Mouse (Mus musculus): ENCODE measurements around the gene Cdipt. TPM values are rescaled to one million over a fixed set of nuclear protein-coding genes. Genes with fewer than 3 reads are reported as not detected.
A peak's percentile ranks its signal among the peaks of the same experiment; 100 is the strongest.

Cdipt gene
- polyA plus RNA-seq, 1 experiment: 154 TPM

- H3K36me3 ChIP-seq (ENCODE audit: control insufficient read depth, insufficient read depth, low read length): peaks cover 13% of the 10 kb centered on the region
- peaks cover 5% of the 10 kb centered on the region; the same call in 1 of the 2 replicates for H3K27me3 ChIP-seq (ENCODE audit: control insufficient read depth, insufficient read depth, low read length)
- no peak overlapping the region for H3K27ac ChIP-seq (ENCODE audit: insufficient read depth, low read length)
- peak in 1 of 2 experiments; percentile 37 for DNase-seq (ENCODE audit: low read depth in 1 of 2, low spot score in 2 of 2)
- peaks cover 7% of the 10 kb centered on the region; the same call in 1 of the 2 replicates for H3K4me1 ChIP-seq (ENCODE audit: control insufficient read depth, insufficient read depth, insufficient read length)
- 71% methylated on average over 3 of the region's 3 CpGs for WGBS
- TF ChIP-seq POLR2A (IDR thresholded peaks at IDR 0.05; ENCODE audit: low read depth, low read length) (no peak), CTCF (IDR thresholded peaks at IDR 0.05; ENCODE audit: extremely low read depth, insufficient read depth, insufficient read length, insufficient replicate concordance) (peak; percentile 68; the same call in 1 of the 2 replicates)
- no peak overlapping the region for H3K4me3 ChIP-seq (ENCODE audit: extremely low read depth, insufficient read depth, insufficient read length)
These were observed 29.2 kb upstream of the Cdipt start for GRCm38 (mm10) chr7:126946530-126946929.

GRCm38 (mm10) chr7:126948626-126949025, 27.1 kb upstream of the Cdipt start:
- TF ChIP-seq CTCF (IDR thresholded peaks at IDR 0.05; ENCODE audit: extremely low read depth, insufficient read depth, insufficient read length, insufficient replicate concordance): no peak
- no peak for TF ChIP-seq POLR2A (IDR thresholded peaks at IDR 0.05; ENCODE audit: low read depth, low read length)
- Histone ChIP-seq H3K27ac (ENCODE audit: insufficient read depth, low read length) (no peak overlapping the region), H3K27me3 (ENCODE audit: control insufficient read depth, insufficient read depth, low read length) (peaks cover 7% of the 10 kb centered on the region; the same call in 1 of the 2 replicates), H3K36me3 (ENCODE audit: control insufficient read depth, insufficient read depth, low read length) (peaks cover 9% of the 10 kb centered on the region), H3K4me3 (ENCODE audit: extremely low read depth, insufficient read depth, insufficient read length) (no peak overlapping the region), H3K4me1 (ENCODE audit: control insufficient read depth, insufficient read depth, insufficient read length) (peaks cover 7% of the 10 kb centered on the region; the same call in 1 of the 2 replicates)
- no peak for DNase-seq (ENCODE audit: low read depth in 1 of 2, low spot score in 2 of 2)
- WGBS: 83% methylated on average over 10 of the region's 10 CpGs

- 5% methylated on average over 21 of the region's 21 CpGs for WGBS
- Histone ChIP-seq H3K27ac (ENCODE audit: insufficient read depth, low read length) (no peak within 1 kb of the TSS), H3K27me3 (ENCODE audit: control insufficient read depth, insufficient read depth, low read length) (peaks cover 7% of the 10 kb centered on the region; the same call in 1 of the 2 replicates)
These were observed 26.3 kb upstream of the Cdipt start, which contains the start of gene Asphd1 for GRCm38 (mm10) chr7:126949403-126949792. Gene Asphd1, minus strand, starts transcription at chr7:126949582.

GRCm38 (mm10) chr7:126949793-126950646, 25.7 kb upstream of the Cdipt start, which contains the start of gene Sez6l2:
Gene Sez6l2, plus strand, starts transcription at chr7:126950563.
- 3% methylated on average over 42 of the region's 42 CpGs for WGBS
- Histone ChIP-seq H3K4me3 (ENCODE audit: extremely low read depth, insufficient read depth, insufficient read length) (peak within 1 kb of the TSS; percentile 44; the same call in 1 of the 2 replicates), H3K27me3 (ENCODE audit: control insufficient read depth, insufficient read depth, low read length) (peaks cover 7% of the 10 kb centered on the region; the same call in 1 of the 2 replicates), H3K27ac (ENCODE audit: insufficient read depth, low read length) (no peak within 1 kb of the TSS), H3K36me3 (ENCODE audit: control insufficient read depth, insufficient read depth, low read length) (peaks cover 4% of the 10 kb centered on the region), H3K4me1 (ENCODE audit: control insufficient read depth, insufficient read depth, insufficient read length) (peaks cover 7% of the 10 kb centered on the region; the same call in 1 of the 2 replicates)
- peak; percentile 45 to 79 for DNase-seq (ENCODE audit: low read depth in 1 of 2, low spot score in 2 of 2)
- no peak for TF ChIP-seq CTCF (IDR thresholded peaks at IDR 0.05; ENCODE audit: extremely low read depth, insufficient read depth, insufficient read length, insufficient replicate concordance)
- TF ChIP-seq POLR2A (IDR thresholded peaks at IDR 0.05; ENCODE audit: low read depth, low read length): no peak

More at GRCm38 (mm10) chr7:126949403-126949792, 26.3 kb upstream of the Cdipt start, which contains the start of gene Asphd1:
- TF ChIP-seq POLR2A (IDR thresholded peaks at IDR 0.05; ENCODE audit: low read depth, low read length): no peak
- TF ChIP-seq CTCF (IDR thresholded peaks at IDR 0.05; ENCODE audit: extremely low read depth, insufficient read depth, insufficient read length, insufficient replicate concordance): no peak
- Histone ChIP-seq H3K4me1 (ENCODE audit: control insufficient read depth, insufficient read depth, insufficient read length) (peaks cover 7% of the 10 kb centered on the region; the same call in 1 of the 2 replicates), H3K36me3 (ENCODE audit: control insufficient read depth, insufficient read depth, low read length) (peaks cover 8% of the 10 kb centered on the region), H3K4me3 (ENCODE audit: extremely low read depth, insufficient read depth, insufficient read length) (peak within 1 kb of the TSS; percentile 44; the same call in 1 of the 2 replicates)
- no peak for DNase-seq (ENCODE audit: low read depth in 1 of 2, low spot score in 2 of 2)

- Histone ChIP-seq H3K36me3 (ENCODE audit: control insufficient read depth, insufficient read depth, low read length) (peaks cover 1% of the 10 kb centered on the region; the same call in 1 of the 2 replicates), H3K27ac (ENCODE audit: insufficient read depth, low read length) (no peak overlapping the region), H3K4me3 (ENCODE audit: extremely low read depth, insufficient read depth, insufficient read length) (no peak overlapping the region), H3K4me1 (ENCODE audit: control insufficient read depth, insufficient read depth, insufficient read length) (peaks cover 7% of the 10 kb centered on the region; the same call in 1 of the 2 replicates), H3K27me3 (ENCODE audit: control insufficient read depth, insufficient read depth, low read length) (peaks cover 7% of the 10 kb centered on the region; the same call in 1 of the 2 replicates)
- TF ChIP-seq CTCF (IDR thresholded peaks at IDR 0.05; ENCODE audit: extremely low read depth, insufficient read depth, insufficient read length, insufficient replicate concordance) (no peak), POLR2A (IDR thresholded peaks at IDR 0.05; ENCODE audit: low read depth, low read length) (no peak)
- WGBS: 16% methylated on average over 26 of the region's 26 CpGs
- no peak for DNase-seq (ENCODE audit: low read depth in 1 of 2, low spot score in 2 of 2)
These were observed 24.8 kb upstream of the Cdipt start for GRCm38 (mm10) chr7:126950647-126951615.

GRCm38 (mm10) chr7:126951741-126952140, 24.0 kb upstream of the Cdipt start:
- WGBS: 33% methylated on average over 4 of the region's 4 CpGs
- Histone ChIP-seq H3K27me3 (ENCODE audit: control insufficient read depth, insufficient read depth, low read length) (peaks cover 7% of the 10 kb centered on the region; the same call in 1 of the 2 replicates), H3K27ac (ENCODE audit: insufficient read depth, low read length) (no peak overlapping the region), H3K4me1 (ENCODE audit: control insufficient read depth, insufficient read depth, insufficient read length) (peaks cover 7% of the 10 kb centered on the region; the same call in 1 of the 2 replicates), H3K4me3 (ENCODE audit: extremely low read depth, insufficient read depth, insufficient read length) (no peak overlapping the region), H3K36me3 (ENCODE audit: control insufficient read depth, insufficient read depth, low read length) (no peaks in the 10 kb centered on the region)
- no peak for TF ChIP-seq CTCF (IDR thresholded peaks at IDR 0.05; ENCODE audit: extremely low read depth, insufficient read depth, insufficient read length, insufficient replicate concordance)
- no peak for TF ChIP-seq POLR2A (IDR thresholded peaks at IDR 0.05; ENCODE audit: low read depth, low read length)
- DNase-seq (ENCODE audit: low read depth in 1 of 2, low spot score in 2 of 2): no peak
